Mouse (Mus musculus) myocyte (in vitro differentiated cells): Measurements from ENCODE around the gene Gm9945. TPM values are rescaled to one million over a fixed set of nuclear protein-coding genes. Genes with fewer than 3 reads are reported as not detected.

Experiments used
- H3K27me3 ChIP-seq: one replicate; pipeline ENCODE4 v1.6.1; 2011; ENCODE audit not compliant: control insufficient read depth, insufficient read depth, insufficient read length
- H3K36me3 ChIP-seq: one replicate; pipeline ENCODE4 v1.6.1; 2011; ENCODE audit not compliant: control insufficient read depth, insufficient read depth
- H3K4me2 ChIP-seq: one replicate; pipeline ENCODE4 v1.6.1; 2011; ENCODE audit warnings: low read depth, control low read depth
- H3K4me3 ChIP-seq: one replicate; pipeline ENCODE4 v1.5.1; 2011; ENCODE audit warnings: mild to moderate bottlenecking, control low read depth, moderate library complexity
- H3K79me2 ChIP-seq: one replicate; pipeline ENCODE4 v1.6.1; 2011; ENCODE audit not compliant: control insufficient read depth, insufficient read depth
- H3ac ChIP-seq: one replicate; pipeline ENCODE4 v1.6.1; 2011; ENCODE audit not compliant: control insufficient read depth, insufficient read length
- CEBPB ChIP-seq: IDR thresholded peaks from 2 replicates; pipeline ENCODE4 v1.6.1; 2011; ENCODE audit warnings: mild to moderate bottlenecking, moderate library complexity; ENCODE audit not compliant: poor library complexity, insufficient read depth, severe bottlenecking
- E2F4 ChIP-seq: IDR thresholded peaks from one replicate; pipeline ENCODE4 v1.6.1; 2011; ENCODE audit warnings: mild to moderate bottlenecking, control low read depth, moderate library complexity; ENCODE audit not compliant: insufficient read depth
- MAX ChIP-seq: IDR thresholded peaks from one replicate; pipeline ENCODE4 v1.6.1; 2011; ENCODE audit warnings: low read depth, mild to moderate bottlenecking, control low read depth
- MYOD1 ChIP-seq, 3 experiments: IDR thresholded peaks; one replicate each; pipeline ENCODE4 v1.6.1; 2011; ENCODE audit warnings: control low read depth in 2 of 3, low read depth in 2 of 3, mild to moderate bottlenecking in 2 of 3, moderate library complexity in 1 of 3; ENCODE audit not compliant: insufficient read length in 2 of 3, control insufficient read depth in 1 of 3
- MYOG ChIP-seq, 3 experiments: IDR thresholded peaks; one replicate each; pipeline ENCODE4 v1.6.1; 2011; ENCODE audit warnings: control low read depth in 2 of 3, low read depth in 2 of 3, mild to moderate bottlenecking in 2 of 3; ENCODE audit not compliant: insufficient read length in 2 of 3, control insufficient read depth in 1 of 3, insufficient read depth in 1 of 3
- POLR2A ChIP-seq: IDR thresholded peaks from one replicate; pipeline ENCODE4 v1.6.1; 2011; ENCODE audit warnings: low read depth, mild to moderate bottlenecking, control low read depth, moderate library complexity; ENCODE audit not compliant: insufficient read length
- POLR2AphosphoS2 ChIP-seq: IDR thresholded peaks from one replicate; pipeline ENCODE4 v1.6.1; 2011; ENCODE audit warnings: low read depth, control low read depth; ENCODE audit not compliant: insufficient read length
- REST ChIP-seq: IDR thresholded peaks from one replicate; pipeline ENCODE4 v1.6.1; 2011; ENCODE audit warnings: mild to moderate bottlenecking, control low read depth, moderate library complexity; ENCODE audit not compliant: insufficient read depth, insufficient read length
- SRF ChIP-seq: IDR thresholded peaks from one replicate; pipeline ENCODE4 v1.6.1; 2011; ENCODE audit warnings: low read depth; ENCODE audit not compliant: control insufficient read depth, insufficient read length
- TCF12 ChIP-seq: IDR thresholded peaks from one replicate; pipeline ENCODE4 v1.6.1; 2011; ENCODE audit warnings: mild to moderate bottlenecking, control low read depth; ENCODE audit not compliant: poor library complexity, insufficient read depth, severe bottlenecking
- TCF3 ChIP-seq: IDR thresholded peaks from one replicate; pipeline ENCODE4 v1.6.1; 2011; ENCODE audit warnings: low read depth, control low read depth; ENCODE audit not compliant: insufficient read length
- USF1 ChIP-seq: IDR thresholded peaks from one replicate; pipeline ENCODE4 v1.6.1; 2011; ENCODE audit warnings: low read depth, mild to moderate bottlenecking, control low read depth, moderate library complexity
- polyA plus RNA-seq: library from polyadenylated mRNA; unstranded; fragments of >200 nt; fragmentation: generic; extraction: Trizol; gene quantifications from one replicate; pipeline ENCODE4 v1.2.1, GENCODE M21; 2012; ENCODE audit warnings: missing spikeins

The Gm9945 gene
- polyA plus RNA-seq, 1 experiment = not detected

DNA sequence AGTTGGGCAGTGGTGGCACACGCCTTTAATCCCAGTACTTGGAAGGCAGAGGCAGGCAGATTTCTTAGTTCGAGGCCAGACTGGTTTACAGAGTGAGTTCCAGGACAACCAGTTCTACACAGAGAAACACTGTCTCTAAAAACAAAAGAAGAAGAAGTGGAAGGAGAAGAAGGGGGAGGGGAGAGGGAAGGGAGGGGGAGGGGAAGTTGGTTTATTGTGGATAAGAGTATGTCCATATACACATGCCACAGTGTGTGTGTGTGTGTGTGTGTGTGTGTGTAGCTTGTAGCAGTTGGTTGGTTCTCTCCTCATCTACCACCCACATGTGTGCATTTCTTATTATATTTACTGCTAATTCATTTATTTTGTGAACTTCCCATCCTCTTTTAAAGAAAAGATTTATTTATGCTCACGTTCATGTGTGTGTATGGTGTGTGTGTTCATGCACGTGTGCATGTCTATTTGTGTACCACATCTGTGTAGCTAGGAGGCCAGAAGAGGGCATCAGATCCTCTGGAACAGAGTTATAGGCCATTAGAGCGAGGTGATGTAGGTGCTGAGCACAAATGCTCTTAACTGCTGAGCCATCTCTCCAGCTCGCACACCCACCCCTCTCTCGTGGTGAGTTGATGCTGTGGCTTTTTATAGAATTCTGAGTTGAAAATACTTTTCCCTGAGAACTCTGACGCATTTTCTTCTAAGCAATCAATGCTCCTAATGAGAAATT lies 22.2 kb downstream of the Gm9945 start:
- Histone ChIP-seq H3K27me3 (no peaks in the 10 kb centered on the region), H3K4me2 (no peak overlapping the region), H3K36me3 (no peaks in the 10 kb centered on the region), H3K4me3 (no peak overlapping the region), H3K79me2 (no peaks in the 10 kb centered on the region), H3ac (no peak overlapping the region)
- TF ChIP-seq REST (no peak), TCF3 (no peak), MYOD1 (IDR thresholded peaks at IDR 0.05; ENCODE audit: control insufficient read depth in 1 of 3, insufficient read length in 2 of 3, low read depth in 2 of 3) (no peak)

DNA sequence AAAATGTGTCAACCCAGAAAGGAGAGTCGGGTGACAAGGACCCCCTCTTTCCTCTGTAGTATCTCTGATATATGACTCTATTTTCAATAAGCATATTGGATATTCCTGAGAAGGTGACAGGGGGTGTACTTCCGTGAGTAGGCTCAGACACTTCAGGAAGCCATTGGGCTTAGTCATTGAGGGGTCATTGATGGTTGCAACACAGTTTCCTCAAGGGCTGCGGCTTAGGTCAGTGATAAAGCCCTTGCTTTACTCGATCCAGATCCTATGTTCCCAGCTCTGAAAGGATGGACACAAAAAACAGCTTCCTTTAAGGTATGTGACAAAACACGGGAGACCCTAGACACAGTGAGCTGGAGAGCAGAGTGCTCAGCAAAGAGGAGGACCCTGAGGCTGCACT lies 23.8 kb downstream of the Gm9945 start:
- Histone ChIP-seq H3K4me3 (no peak overlapping the region), H3K27me3 (no peaks in the 10 kb centered on the region), H3ac (no peak overlapping the region), H3K79me2 (no peaks in the 10 kb centered on the region), H3K4me2 (no peak overlapping the region), H3K36me3 (no peaks in the 10 kb centered on the region)
- TF ChIP-seq TCF3 (no peak), POLR2AphosphoS2 (no peak), USF1 (no peak), TCF12 (no peak), POLR2A (no peak), E2F4 (no peak)

DNA sequence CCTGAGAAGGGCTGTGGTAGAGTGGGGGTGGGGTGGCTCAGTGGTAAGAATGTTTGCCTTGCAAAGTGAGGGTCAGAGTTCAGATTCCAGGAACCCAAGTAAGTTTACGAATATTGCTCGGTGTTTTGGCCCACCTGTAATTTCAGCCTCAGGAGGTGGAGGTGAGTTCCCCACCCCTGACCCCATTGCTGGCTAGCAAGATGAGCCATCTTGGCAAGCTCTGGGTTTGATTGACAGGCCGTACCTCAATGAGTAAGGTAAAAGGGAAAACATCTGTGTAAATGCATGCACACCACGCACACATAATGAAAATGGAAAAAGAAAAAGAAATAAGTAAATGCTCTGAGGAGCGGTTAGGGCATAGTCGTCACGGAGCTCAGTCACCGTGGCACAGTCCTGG lies 24.4 kb downstream of the Gm9945 start:
- Histone ChIP-seq H3K27me3 (no peaks in the 10 kb centered on the region), H3K79me2 (no peaks in the 10 kb centered on the region), H3K4me3 (no peak overlapping the region), H3K36me3 (no peaks in the 10 kb centered on the region), H3ac (no peak overlapping the region), H3K4me2 (no peak overlapping the region)
- no peak for TF ChIP-seq CEBPB
- TF ChIP-seq POLR2AphosphoS2 = no peak
- no peak for TF ChIP-seq USF1
- no peak for TF ChIP-seq POLR2A
- no peak for TF ChIP-seq SRF

DNA sequence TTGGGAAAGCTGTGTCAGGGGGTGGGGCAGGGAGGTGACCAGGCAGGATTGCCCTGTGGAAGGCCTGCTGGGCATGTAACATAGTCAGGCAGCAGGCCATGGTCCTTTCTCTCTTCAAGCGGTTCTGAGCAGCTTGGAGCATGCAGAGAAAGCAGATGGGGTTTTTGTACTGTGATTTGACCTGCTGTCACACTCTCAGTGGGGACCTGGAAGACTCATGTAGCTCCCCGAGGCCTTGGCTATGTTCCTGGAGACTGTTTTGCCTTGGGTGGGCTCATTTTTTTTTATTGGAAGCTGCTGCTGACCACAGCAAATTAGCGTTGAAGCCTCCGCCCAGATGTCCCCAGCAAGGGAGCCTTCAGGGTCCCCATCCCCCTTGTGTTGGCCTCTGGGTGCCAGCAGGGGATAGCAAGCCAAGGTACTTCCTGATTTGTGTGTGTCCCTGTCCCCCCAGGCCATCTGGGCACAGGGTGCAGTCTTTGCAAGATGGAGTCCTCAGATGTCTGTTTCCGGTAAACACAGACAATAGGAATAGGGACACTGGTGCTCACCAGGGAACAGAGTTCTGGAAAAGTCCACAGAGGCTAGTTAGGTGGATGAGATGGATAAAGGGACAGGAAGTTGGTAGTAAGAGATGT lies 25.2 kb downstream of the Gm9945 start:
- H3K79me2 ChIP-seq = no peaks in the 10 kb centered on the region

DNA sequence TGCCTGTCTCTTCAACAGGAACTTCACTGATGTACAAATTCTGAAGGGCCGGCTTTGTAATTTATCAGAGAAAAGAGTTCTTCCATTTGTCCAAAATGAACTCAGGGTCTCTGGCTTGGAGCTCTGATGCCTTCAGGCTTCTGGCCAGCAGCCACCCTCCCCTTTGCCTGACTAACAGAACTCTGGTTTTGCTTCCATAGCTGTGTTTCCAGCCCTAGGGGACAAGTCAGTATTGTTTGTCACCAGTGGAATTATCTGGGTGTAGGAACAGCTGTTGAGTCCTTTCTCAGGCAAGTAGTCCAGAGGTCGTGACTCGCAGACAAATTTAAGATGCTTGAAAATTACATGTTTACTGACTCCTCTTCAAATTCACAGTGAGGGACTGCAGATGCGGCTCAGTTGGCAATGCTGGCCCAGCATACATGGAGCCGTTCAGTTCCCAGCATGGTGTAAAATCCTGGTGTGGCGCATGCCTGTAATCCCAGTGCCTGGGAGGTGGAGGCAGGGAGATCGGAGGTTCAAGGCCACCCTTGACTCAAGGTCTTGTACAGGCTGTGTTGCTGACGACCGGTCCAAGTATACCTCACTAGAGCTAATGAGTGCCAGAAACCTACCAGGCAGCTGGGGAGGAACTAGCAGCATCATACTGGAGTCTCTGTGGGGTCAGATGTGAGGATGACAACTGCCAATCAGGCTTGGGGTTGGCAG lies 27.3 kb downstream of the Gm9945 start:
- Histone ChIP-seq H3K36me3 (no peaks in the 10 kb centered on the region), H3K27me3 (no peaks in the 10 kb centered on the region), H3K4me2 (peak overlapping the region; percentile 63), H3K79me2 (no peaks in the 10 kb centered on the region), H3K4me3 (no peak overlapping the region), H3ac (no peak overlapping the region)
- TF ChIP-seq E2F4 = no peak
- TF ChIP-seq TCF3 = no peak
- TF ChIP-seq REST = no peak
- TF ChIP-seq MYOD1 (IDR thresholded peaks at IDR 0.05; ENCODE audit: control insufficient read depth in 1 of 3, insufficient read length in 2 of 3, low read depth in 2 of 3) = peak in 1 of 3 experiments; percentile 24
- no peak for TF ChIP-seq POLR2AphosphoS2
- no peak for TF ChIP-seq SRF
- peak in 1 of 3 experiments; percentile 15 for TF ChIP-seq MYOG (IDR thresholded peaks at IDR 0.05; ENCODE audit: control insufficient read depth in 1 of 3, insufficient read depth in 1 of 3, insufficient read length in 2 of 3, low read depth in 2 of 3)
- no peak for TF ChIP-seq USF1
- TF ChIP-seq CEBPB = no peak
- no peak for TF ChIP-seq POLR2A

More for the DNA sequence above, 25.2 kb downstream of the Gm9945 start:
- Histone ChIP-seq H3ac (no peak overlapping the region), H3K36me3 (no peaks in the 10 kb centered on the region), H3K27me3 (no peaks in the 10 kb centered on the region), H3K4me2 (no peak overlapping the region), H3K4me3 (no peak overlapping the region)
- TF ChIP-seq TCF12 (no peak), MYOD1 (IDR thresholded peaks at IDR 0.05; ENCODE audit: control insufficient read depth in 1 of 3, insufficient read length in 2 of 3, low read depth in 2 of 3) (no peak), SRF (no peak), CEBPB (no peak), POLR2AphosphoS2 (no peak), TCF3 (no peak), USF1 (no peak), MAX (no peak), E2F4 (no peak), MYOG (IDR thresholded peaks at IDR 0.05; ENCODE audit: control insufficient read depth in 1 of 3, insufficient read depth in 1 of 3, insufficient read length in 2 of 3, low read depth in 2 of 3) (no peak), POLR2A (no peak), REST (no peak)
